ENCODE assay signal across 8 mouse cellular contexts in genomic region chrX:77810608-77811206, GRCm38 (mm10). TPM values are rescaled to one million over a fixed set of nuclear protein-coding genes. Genes with fewer than 3 reads are reported as not detected.
DNase-seq lines count a peak whose midpoint lies in the region; ATAC-seq and TF ChIP-seq lines count a peak whose summit lies in the region.

No protein-coding gene starts in this region.

- H3K4me3 ChIP-seq in G1E (ENCODE audit: low read depth, low read length) = no peak overlapping the region
- peak overlapping the region; percentile 45 for H3K4me3 ChIP-seq in forebrain, embryonic 16.5 days (replicated peaks; ENCODE audit: low read length)
- H3K4me3 ChIP-seq in layer of hippocampus, adult 2 months = peak overlapping the region; percentile 52
- peak overlapping the region; percentile 38 for H3K4me3 ChIP-seq in liver, postnatal 0 days (ENCODE audit: low read depth, low read length)
- H3K4me3 ChIP-seq in neural tube, embryonic 14.5 days (ENCODE audit: low read depth, low read length) = peak overlapping the region; percentile 35

- no peak for TF ChIP-seq EP300 in liver, postnatal 0 days (IDR thresholded peaks at IDR 0.05; ENCODE audit: low read depth)

- no peaks in the 10 kb centered on the region for H3K4me1 ChIP-seq in G1E (ENCODE audit: insufficient read depth, low read depth, low read length)
- no peaks in the 10 kb centered on the region for H3K4me1 ChIP-seq in forebrain, embryonic 16.5 days (replicated peaks; ENCODE audit: control insufficient read depth, insufficient read depth, low read length)
- no peaks in the 10 kb centered on the region for H3K4me1 ChIP-seq in liver, postnatal 0 days (ENCODE audit: insufficient read depth)
- no peaks in the 10 kb centered on the region for H3K4me1 ChIP-seq in neural tube, embryonic 14.5 days (ENCODE audit: control insufficient read depth, insufficient read depth, low read length)

- peak overlapping the region; percentile 45 for H3K4me2 ChIP-seq in forebrain, embryonic 16.5 days (ENCODE audit: low read length)
- peak overlapping the region; percentile 57 for H3K4me2 ChIP-seq in liver, postnatal 0 days (ENCODE audit: low read depth, low read length)
- H3K4me2 ChIP-seq in neural tube, embryonic 14.5 days (ENCODE audit: low read depth, low read length) = peak overlapping the region; percentile 41

- 23% methylated on average over 17 of the region's 17 CpGs for WGBS in forebrain, embryonic 16.5 days
- WGBS in liver, postnatal 0 days (ENCODE audit: insufficient replicate concordance) = 31% methylated on average over 17 of the region's 17 CpGs
- WGBS in neural tube, embryonic 14.5 days = 21% methylated on average over 17 of the region's 17 CpGs

- H3K27me3 ChIP-seq in G1E (ENCODE audit: insufficient read depth, low read length) = no peaks in the 10 kb centered on the region
- H3K27me3 ChIP-seq in forebrain, embryonic 16.5 days (replicated peaks; ENCODE audit: control insufficient read depth, insufficient read depth, low read length) = no peaks in the 10 kb centered on the region
- H3K27me3 ChIP-seq in liver, postnatal 0 days (ENCODE audit: insufficient read depth, low read length) = no peaks in the 10 kb centered on the region
- H3K27me3 ChIP-seq in neural tube, embryonic 14.5 days (ENCODE audit: control insufficient read depth, insufficient read depth, low read length) = no peaks in the 10 kb centered on the region

- DNase-seq in G1E (ENCODE audit: low spot score) = no peak
- peak; percentile 58 for DNase-seq in cerebellum, adult 11 months
- DNase-seq in heart, postnatal 4 days = peak; percentile 72
- peak; percentile 40 to 71 for DNase-seq in layer of hippocampus, adult 2 months (ENCODE audit: low spot score in 2 of 2)
- peak; percentile 50 for DNase-seq in liver, postnatal 0 days
- DNase-seq in thymus, postnatal 0 days (ENCODE audit: low spot score) = peak; percentile 25

- no peak for ATAC-seq in G1E (ENCODE audit: extremely low read depth, insufficient number of reproducible peaks, low FRiP score, poor library complexity, severe bottlenecking)
- ATAC-seq in forebrain, embryonic 16.5 days = peak; percentile 88
- ATAC-seq in liver, postnatal 0 days = peak; percentile 58
- peak; percentile 88 for ATAC-seq in neural tube, embryonic 14.5 days (ENCODE audit: low read depth)

- no peaks in the 10 kb centered on the region for H3K36me3 ChIP-seq in G1E (replicated peaks)
- no peaks in the 10 kb centered on the region for H3K36me3 ChIP-seq in forebrain, embryonic 16.5 days (ENCODE audit: control insufficient read depth, insufficient read depth)
- H3K36me3 ChIP-seq in liver, postnatal 0 days (replicated peaks; ENCODE audit: insufficient read depth, low read length) = no peaks in the 10 kb centered on the region
- no peaks in the 10 kb centered on the region for H3K36me3 ChIP-seq in neural tube, embryonic 14.5 days (ENCODE audit: control insufficient read depth, insufficient read depth, low read length)

- H3K9me3 ChIP-seq in G1E (replicated peaks) = no peaks in the 10 kb centered on the region
- H3K9me3 ChIP-seq in forebrain, embryonic 16.5 days (ENCODE audit: control insufficient read depth, low read length) = no peaks in the 10 kb centered on the region
- no peaks in the 10 kb centered on the region for H3K9me3 ChIP-seq in liver, postnatal 0 days (ENCODE audit: low read length)
- H3K9me3 ChIP-seq in neural tube, embryonic 14.5 days (ENCODE audit: control insufficient read depth, low read length) = no peaks in the 10 kb centered on the region

- TF ChIP-seq CTCF in G1E (IDR thresholded peaks at IDR 0.05; ENCODE audit: low read depth, low read length) = peak; percentile 37; the same call in 1 of the 2 replicates
- peak; percentile 83 for TF ChIP-seq CTCF in layer of hippocampus, adult 2 months (conservative IDR thresholded peaks at IDR 0.05)
- TF ChIP-seq CTCF in liver, postnatal 0 days (IDR thresholded peaks at IDR 0.05; ENCODE audit: low read depth) = peak; percentile 74

- peak overlapping the region; percentile 36; the same call in 1 of the 2 replicates for H3K9ac ChIP-seq in forebrain, embryonic 16.5 days (replicated peaks; ENCODE audit: low read depth, low read length)
- H3K9ac ChIP-seq in liver, postnatal 0 days (replicated peaks) = no peak overlapping the region
- H3K9ac ChIP-seq in neural tube, embryonic 14.5 days (replicated peaks; ENCODE audit: low read depth, low read length) = peak overlapping the region; percentile 32; the same call in 1 of the 2 replicates

- H3K27ac ChIP-seq in forebrain, embryonic 16.5 days (ENCODE audit: low read length) = peak overlapping the region; percentile 55
- H3K27ac ChIP-seq in layer of hippocampus, adult 2 months = peak overlapping the region; percentile 89
- H3K27ac ChIP-seq in liver, postnatal 0 days (ENCODE audit: low read depth) = no peak overlapping the region
- peak overlapping the region; percentile 48 for H3K27ac ChIP-seq in neural tube, embryonic 14.5 days (ENCODE audit: low read depth, low read length)

RNA-seq across cellular contexts. Expression of gene Prkx, which starts 14.6 kb away (rescaled TPM):
- total RNA-seq in G1E (2014; fragmentation: Nextera tagmentation) (21.4 and 22.4 TPM in 2 replicates), G1E (2017) (11.7 and 11.8 TPM in 2 replicates)
- polyA plus RNA-seq in G1E (2012) = 8.3 and 9.6 TPM in 2 replicates
- 35.7 and 42.0 TPM in 2 replicates for polyA plus RNA-seq in forebrain, embryonic 16.5 days (2015; fragmentation: Nextera tagmentation; extraction: Ambion mirVana)
- total RNA-seq in heart, postnatal 4 days (2021) = 10 to 100 TPM; 21.0 to 24.8 TPM
- total RNA-seq in layer of hippocampus, adult 2 months (2021) = 10 to 100 TPM; 12.0 to 13.3 TPM
- 1.4 and 2.0 TPM in 2 replicates for polyA plus RNA-seq in liver, postnatal 0 days (2015; fragmentation: Nextera tagmentation; extraction: Ambion mirVana)
- 28.9 and 32.8 TPM in 2 replicates for polyA plus RNA-seq in neural tube, embryonic 14.5 days (2014; fragmentation: Nextera tagmentation; extraction: Ambion mirVana)
- 14.6 and 16.3 TPM in 2 replicates for polyA plus RNA-seq in thymus, postnatal 0 days (2015; fragmentation: Nextera tagmentation; extraction: Ambion mirVana)

RNA-seq across cellular contexts. Expression of gene Pbsn, which starts 42.7 kb away (rescaled TPM):
- total RNA-seq in G1E (2014; fragmentation: Nextera tagmentation) = not detected in 2 replicates
- total RNA-seq in G1E (2017) = not detected in 2 replicates
- polyA plus RNA-seq in G1E (2012) = not detected in 2 replicates
- not detected in 2 replicates for polyA plus RNA-seq in forebrain, embryonic 16.5 days (2015; fragmentation: Nextera tagmentation; extraction: Ambion mirVana)
- total RNA-seq in heart, postnatal 4 days (2021) = not detected
- total RNA-seq in layer of hippocampus, adult 2 months (2021) = not detected
- polyA plus RNA-seq in liver, postnatal 0 days (2015; fragmentation: Nextera tagmentation; extraction: Ambion mirVana) = not detected in 2 replicates
- not detected in 2 replicates for polyA plus RNA-seq in neural tube, embryonic 14.5 days (2014; fragmentation: Nextera tagmentation; extraction: Ambion mirVana)
- not detected in 2 replicates for polyA plus RNA-seq in thymus, postnatal 0 days (2015; fragmentation: Nextera tagmentation; extraction: Ambion mirVana)

RNA-seq across cellular contexts. Expression of gene Gm14744, which starts 53.9 kb away (rescaled TPM):
- total RNA-seq in G1E (2014; fragmentation: Nextera tagmentation) (not detected in 2 replicates), G1E (2017) (not detected in 2 replicates)
- polyA plus RNA-seq in G1E (2012) = not detected in 2 replicates
- not detected in 2 replicates for polyA plus RNA-seq in forebrain, embryonic 16.5 days (2015; fragmentation: Nextera tagmentation; extraction: Ambion mirVana)
- total RNA-seq in heart, postnatal 4 days (2021) = not detected
- not detected for total RNA-seq in layer of hippocampus, adult 2 months (2021)
- polyA plus RNA-seq in liver, postnatal 0 days (2015; fragmentation: Nextera tagmentation; extraction: Ambion mirVana) = not detected in 2 replicates
- polyA plus RNA-seq in neural tube, embryonic 14.5 days (2014; fragmentation: Nextera tagmentation; extraction: Ambion mirVana) = not detected in 2 replicates
- not detected in 2 replicates for polyA plus RNA-seq in thymus, postnatal 0 days (2015; fragmentation: Nextera tagmentation; extraction: Ambion mirVana)
